Mouse (Mus musculus) adrenal gland, adult (tissue): ENCODE measurements at regions not wholly inside any gene's neighbourhood (a gene's known extent, or its start where the extent isn't known, plus 50 kb on each side); places are given as distances from the start of the nearest gene placed in this dataset.

Source experiments
- DNase-seq, 2 experiments: peaks; one replicate each; pipeline ENCODE4 v3.0.0; 2022 to 2023; ENCODE audit warnings: low spot score in 1 of 2; ENCODE audit not compliant: inconsistent age in 2 of 2

- DNase-seq = no peak
Measured at GRCm38 (mm10) chr4:8919366-8919984, 680.6 kb upstream of the Car8 start.
